Mouse (Mus musculus): ENCODE data around the gene Slc25a39. TPM values are rescaled to one million over a fixed set of nuclear protein-coding genes. Genes with fewer than 3 reads are reported as not detected.
A peak's percentile ranks its signal among the peaks of the same experiment; 100 is the strongest.

Slc25a39 gene
- polyA plus RNA-seq, 1 experiment from 2014 or later = 313 TPM

- no peak for DNase-seq (ENCODE audit: low spot score)
- Histone ChIP-seq H3K36me3 (peaks cover 56% of the 10 kb centered on the region), H3K27me3 (ENCODE audit: insufficient read depth, poor library complexity, severe bottlenecking) (peaks cover 3% of the 10 kb centered on the region), H3K4me3 (no peak overlapping the region), H3K4me1 (peaks cover 57% of the 10 kb centered on the region), H3K9me3 (no peaks in the 10 kb centered on the region), H3K27ac (peak overlapping the region; percentile 36; the same call in 1 of the 2 replicates)
- WGBS = 89% methylated on average over 7 of the region's 7 CpGs
Observed at GRCm38 (mm10) chr11:102433866-102434265, 26.1 kb upstream of the Slc25a39 start.

GRCm38 (mm10) chr11:102432896-102433295 lies 25.1 kb upstream of the Slc25a39 start:
- DNase-seq (ENCODE audit: low spot score) = no peak
- Histone ChIP-seq H3K4me3 (no peak overlapping the region), H3K9me3 (no peaks in the 10 kb centered on the region), H3K27ac (no peak overlapping the region; the same call in 1 of the 2 replicates), H3K4me1 (peaks cover 48% of the 10 kb centered on the region), H3K36me3 (peaks cover 47% of the 10 kb centered on the region), H3K27me3 (ENCODE audit: insufficient read depth, poor library complexity, severe bottlenecking) (no peaks in the 10 kb centered on the region)
- 84% methylated on average over 6 of the region's 6 CpGs for WGBS

GRCm38 (mm10) chr11:102432115-102432843 lies 24.5 kb upstream of the Slc25a39 start:
- Histone ChIP-seq H3K27ac (no peak overlapping the region), H3K9me3 (no peaks in the 10 kb centered on the region), H3K4me3 (no peak overlapping the region; the same call in 1 of the 2 replicates), H3K36me3 (peaks cover 41% of the 10 kb centered on the region), H3K27me3 (ENCODE audit: insufficient read depth, poor library complexity, severe bottlenecking) (no peaks in the 10 kb centered on the region), H3K4me1 (peaks cover 42% of the 10 kb centered on the region)
- no peak for DNase-seq (ENCODE audit: low spot score)
- WGBS = 63% methylated on average over 16 of the region's 16 CpGs

DNA sequence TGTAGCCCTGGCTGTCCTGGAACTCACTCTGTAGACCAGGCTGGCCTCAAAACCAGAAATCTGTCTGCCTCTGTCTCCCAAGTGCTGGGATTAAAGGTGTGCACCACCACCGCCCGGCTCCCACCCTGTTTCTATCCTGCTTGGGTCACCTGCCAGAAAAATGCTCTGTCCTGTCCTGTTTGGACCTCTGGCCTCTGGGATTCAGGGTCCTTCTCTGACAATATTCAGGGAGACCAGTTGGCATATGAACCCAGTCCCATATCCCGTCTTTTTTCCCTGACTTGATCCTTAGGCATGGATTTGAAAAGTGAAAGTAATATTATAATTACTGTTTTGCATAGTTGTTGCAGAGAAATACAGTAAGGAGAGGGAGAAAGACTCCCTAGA lies 24.0 kb upstream of the Slc25a39 start:
- Histone ChIP-seq H3K9me3 (no peaks in the 10 kb centered on the region), H3K27me3 (ENCODE audit: insufficient read depth, poor library complexity, severe bottlenecking) (no peaks in the 10 kb centered on the region), H3K36me3 (peaks cover 38% of the 10 kb centered on the region), H3K27ac (no peak overlapping the region), H3K4me3 (no peak overlapping the region), H3K4me1 (peaks cover 38% of the 10 kb centered on the region)
- WGBS = 72% methylated on average over 3 of the region's 3 CpGs
- DNase-seq (ENCODE audit: low spot score) = no peak

DNA sequence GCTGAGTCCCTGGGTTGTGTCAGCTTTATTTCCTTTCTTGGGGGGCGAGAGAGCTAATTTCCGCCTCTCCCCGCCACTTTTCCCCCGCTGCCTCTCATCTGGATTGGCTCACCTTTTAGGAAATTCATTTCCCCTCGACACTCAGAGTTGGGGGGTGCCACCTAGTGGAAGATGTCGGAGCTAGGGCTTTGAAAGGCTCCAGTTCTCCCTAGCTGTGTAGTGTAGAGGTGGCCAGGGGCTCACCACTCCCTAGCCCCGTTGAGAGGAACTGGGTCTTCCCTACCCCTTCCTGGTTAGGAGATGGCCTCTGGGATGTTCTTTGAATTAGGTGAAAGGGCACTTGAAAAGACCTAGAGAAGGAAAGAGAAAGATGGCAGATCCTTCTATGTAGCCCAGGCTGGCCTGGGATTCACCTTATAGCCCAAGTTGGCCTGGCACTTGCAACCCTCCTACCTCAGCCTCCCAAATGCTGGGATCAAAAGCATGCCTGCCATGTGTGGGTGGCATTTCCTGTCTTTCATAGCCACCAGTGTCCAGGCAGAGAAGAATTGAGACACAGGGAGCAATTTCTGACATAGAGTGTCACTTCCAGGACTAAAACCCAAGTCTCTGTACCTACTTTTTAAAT lies 23.4 kb upstream of the Slc25a39 start:
- Histone ChIP-seq H3K9me3 (no peaks in the 10 kb centered on the region), H3K4me1 (peaks cover 38% of the 10 kb centered on the region), H3K27ac (peak overlapping the region; percentile 88), H3K4me3 (peak overlapping the region; percentile 78), H3K27me3 (ENCODE audit: insufficient read depth, poor library complexity, severe bottlenecking) (no peaks in the 10 kb centered on the region), H3K36me3 (peaks cover 34% of the 10 kb centered on the region)
- DNase-seq (ENCODE audit: low spot score) = peak; percentile 87
- 0% methylated on average over 7 of the region's 7 CpGs for WGBS

DNA sequence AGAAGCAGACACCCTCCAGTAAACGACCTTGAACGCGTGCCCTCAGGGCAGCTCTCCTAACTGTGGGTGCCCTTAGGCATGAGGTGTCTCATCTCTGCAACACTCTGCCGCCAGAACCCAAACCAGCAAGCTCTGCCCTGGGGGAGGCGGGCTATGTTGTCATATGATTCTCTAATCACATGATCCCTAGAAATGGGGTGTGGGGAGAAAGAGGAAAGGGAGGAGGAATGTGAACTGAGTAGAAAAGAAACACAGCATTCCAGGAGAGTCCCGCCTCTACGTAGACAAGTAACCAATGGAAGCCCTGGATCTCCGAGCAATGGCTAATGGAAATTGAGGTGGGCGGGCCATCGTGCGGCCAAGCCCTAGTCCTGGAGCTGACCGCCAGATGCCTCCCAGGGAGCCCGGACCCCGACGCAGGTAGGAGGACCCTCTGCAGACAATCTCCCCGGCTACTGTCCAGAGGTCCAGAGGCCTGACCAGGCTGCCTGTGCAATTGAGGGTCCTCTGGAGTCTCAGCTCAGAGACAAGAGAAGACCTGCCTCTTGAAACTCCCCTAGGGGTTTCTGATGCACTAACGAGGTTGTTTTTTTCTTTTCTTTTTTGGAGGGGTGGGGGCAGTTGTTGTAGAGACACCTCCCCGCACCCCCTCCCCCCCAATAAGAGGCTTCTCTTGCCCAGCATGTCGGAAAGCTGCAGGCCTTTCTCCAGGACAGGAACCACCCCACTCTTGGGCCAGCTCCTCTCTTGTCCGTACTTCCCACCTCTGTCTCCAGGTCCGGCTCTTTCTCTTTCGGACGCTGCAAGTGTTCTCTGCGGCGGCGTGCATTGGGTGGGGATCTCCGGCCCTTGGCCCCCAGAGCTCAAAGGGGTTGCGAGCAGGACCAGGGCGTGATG lies 22.6 kb upstream of the Slc25a39 start, which contains the start of gene Grn:
Gene Grn, plus strand, starts transcription at position 195 of the 897 bp plus-strand sequence.
- peak; percentile 97 for DNase-seq (ENCODE audit: low spot score)
- H3K36me3 ChIP-seq = peaks cover 27% of the 10 kb centered on the region
- H3K27me3 ChIP-seq (ENCODE audit: insufficient read depth, poor library complexity, severe bottlenecking) = no peaks in the 10 kb centered on the region
- H3K27ac ChIP-seq = peak within 1 kb of the TSS; percentile 88
- WGBS = under 1% methylated on average over 29 of the region's 29 CpGs
- H3K9me3 ChIP-seq = no peaks in the 10 kb centered on the region
- H3K4me1 ChIP-seq = peaks cover 38% of the 10 kb centered on the region
- peak within 1 kb of the TSS; percentile 78 for H3K4me3 ChIP-seq

DNA sequence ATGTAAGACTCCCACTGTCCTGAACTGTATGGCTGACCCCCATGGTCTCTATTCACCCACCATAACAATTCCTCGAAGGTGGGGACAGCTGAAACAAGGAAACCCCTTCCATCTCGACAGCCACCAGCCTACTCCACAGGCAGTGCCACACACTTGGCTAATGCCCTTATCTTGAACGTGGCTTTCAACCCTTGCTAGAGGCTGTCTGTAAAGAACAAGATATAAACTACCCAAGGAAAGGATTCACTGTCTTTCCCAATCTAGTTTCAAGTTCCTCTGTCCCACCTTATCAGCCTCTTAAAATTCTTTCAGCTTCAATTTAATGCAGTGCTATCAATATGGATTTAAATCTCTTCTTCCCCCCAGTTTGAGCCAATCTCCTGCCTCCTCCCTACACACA lies 21.8 kb upstream of the Slc25a39 start:
- Histone ChIP-seq H3K27ac (peak overlapping the region; percentile 88), H3K9me3 (no peaks in the 10 kb centered on the region), H3K4me3 (peak overlapping the region; percentile 78), H3K36me3 (peaks cover 18% of the 10 kb centered on the region; the same call in 1 of the 2 replicates), H3K27me3 (ENCODE audit: insufficient read depth, poor library complexity, severe bottlenecking) (no peaks in the 10 kb centered on the region), H3K4me1 (peaks cover 38% of the 10 kb centered on the region)
- WGBS = 23% methylated on average over 3 of the region's 3 CpGs
- DNase-seq (ENCODE audit: low spot score) = no peak

DNA sequence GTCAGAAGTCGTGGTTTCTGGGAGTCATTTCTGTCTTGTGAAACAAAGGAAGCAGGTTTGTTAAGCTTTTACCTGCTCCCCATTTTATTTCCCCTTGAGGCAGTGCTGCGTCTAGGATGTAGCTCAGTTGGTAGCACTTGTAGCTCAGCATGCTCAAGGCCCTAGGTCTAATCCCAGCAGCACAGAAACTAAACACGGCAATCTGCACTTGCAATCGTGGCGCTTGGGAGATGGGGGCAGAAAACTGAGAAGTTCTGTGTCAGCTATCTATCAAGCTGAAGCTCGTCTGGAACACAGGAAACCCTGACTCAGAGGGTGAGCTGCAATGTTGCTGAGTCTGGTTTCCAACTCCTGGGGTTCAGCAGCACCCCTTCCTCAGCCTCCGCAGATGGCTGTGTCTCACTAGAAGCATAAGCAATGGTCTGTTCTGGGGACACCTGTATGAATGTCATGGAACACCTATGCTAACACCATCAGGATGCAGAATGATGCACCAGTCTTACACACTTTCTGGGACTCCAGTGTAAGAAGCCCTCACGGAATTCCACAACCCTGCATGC lies 21.3 kb upstream of the Slc25a39 start:
- Histone ChIP-seq H3K4me3 (peak overlapping the region; percentile 78), H3K4me1 (peaks cover 35% of the 10 kb centered on the region), H3K9me3 (no peaks in the 10 kb centered on the region), H3K27ac (peak overlapping the region; percentile 88; the same call in 1 of the 2 replicates), H3K27me3 (ENCODE audit: insufficient read depth, poor library complexity, severe bottlenecking) (no peaks in the 10 kb centered on the region), H3K36me3 (peaks cover 17% of the 10 kb centered on the region; the same call in 1 of the 2 replicates)
- DNase-seq (ENCODE audit: low spot score) = peak; percentile 55
- WGBS = 68% methylated on average over 8 of the region's 8 CpGs

GRCm38 (mm10) chr11:102425555-102426316 lies 18.0 kb upstream of the Slc25a39 start:
- Histone ChIP-seq H3K4me1 (peaks cover 10% of the 10 kb centered on the region), H3K9me3 (no peaks in the 10 kb centered on the region), H3K4me3 (no peak overlapping the region), H3K27me3 (ENCODE audit: insufficient read depth, poor library complexity, severe bottlenecking) (no peaks in the 10 kb centered on the region), H3K27ac (no peak overlapping the region), H3K36me3 (no peaks in the 10 kb centered on the region)
- peak; percentile 67 for DNase-seq (ENCODE audit: low spot score)
- 83% methylated on average over 8 of the region's 8 CpGs for WGBS

DNA sequence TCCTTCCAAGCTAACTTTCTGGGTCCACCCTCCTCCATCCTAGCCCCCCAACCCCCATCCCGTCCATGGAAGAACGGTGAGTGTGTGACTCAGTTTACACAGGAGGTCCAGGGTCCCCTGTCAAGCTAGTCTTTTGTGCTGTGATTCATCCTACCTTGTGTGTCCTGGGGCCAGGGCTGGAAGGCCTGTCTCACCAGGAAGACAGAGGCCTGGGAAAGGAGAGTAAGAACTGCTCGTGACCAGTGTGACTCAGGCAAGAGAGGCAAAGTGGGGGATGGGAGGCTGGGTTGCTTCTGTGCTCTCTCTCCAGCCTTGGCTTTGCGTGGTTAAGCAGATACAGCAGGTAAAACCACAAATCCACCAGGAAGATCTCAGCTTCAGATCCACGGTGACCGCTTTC lies 16.9 kb upstream of the Slc25a39 start:
- no peaks in the 10 kb centered on the region for H3K36me3 ChIP-seq
- DNase-seq (ENCODE audit: low spot score) = peak; percentile 73
- H3K27ac ChIP-seq = no peak overlapping the region
- WGBS = 72% methylated on average over 6 of the region's 6 CpGs
- H3K27me3 ChIP-seq (ENCODE audit: insufficient read depth, poor library complexity, severe bottlenecking) = no peaks in the 10 kb centered on the region
- peaks cover 7% of the 10 kb centered on the region for H3K4me1 ChIP-seq
- H3K4me3 ChIP-seq = no peak overlapping the region
- no peaks in the 10 kb centered on the region for H3K9me3 ChIP-seq

DNA sequence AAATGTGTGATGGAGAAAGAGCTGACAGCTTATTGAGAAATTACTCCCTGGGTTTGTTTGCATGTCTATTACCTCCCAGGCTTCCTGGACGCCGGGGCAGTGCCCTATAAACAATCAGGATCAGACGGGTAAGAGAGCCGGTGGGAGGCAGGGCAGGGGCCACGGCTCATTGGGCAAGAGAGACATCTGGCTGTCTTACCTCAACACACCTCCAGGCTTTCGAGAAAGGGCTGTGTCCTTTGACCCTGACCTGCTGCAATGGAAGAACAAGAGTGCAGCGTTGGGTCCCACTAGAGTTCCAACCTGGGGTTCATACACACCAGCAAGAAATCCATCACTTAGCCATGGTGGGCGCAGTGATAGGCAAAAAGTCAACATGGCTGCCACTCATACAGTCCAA lies 13.8 kb upstream of the Slc25a39 start:
- no peak overlapping the region for H3K4me3 ChIP-seq
- DNase-seq (ENCODE audit: low spot score) = peak; percentile 74
- H3K9me3 ChIP-seq = no peaks in the 10 kb centered on the region
- no peaks in the 10 kb centered on the region; the same call in 1 of the 2 replicates for H3K4me1 ChIP-seq
- WGBS = 63% methylated on average over 8 of the region's 8 CpGs
- H3K27me3 ChIP-seq (ENCODE audit: insufficient read depth, poor library complexity, severe bottlenecking) = no peaks in the 10 kb centered on the region
- H3K27ac ChIP-seq = no peak overlapping the region
- H3K36me3 ChIP-seq = no peaks in the 10 kb centered on the region

DNA sequence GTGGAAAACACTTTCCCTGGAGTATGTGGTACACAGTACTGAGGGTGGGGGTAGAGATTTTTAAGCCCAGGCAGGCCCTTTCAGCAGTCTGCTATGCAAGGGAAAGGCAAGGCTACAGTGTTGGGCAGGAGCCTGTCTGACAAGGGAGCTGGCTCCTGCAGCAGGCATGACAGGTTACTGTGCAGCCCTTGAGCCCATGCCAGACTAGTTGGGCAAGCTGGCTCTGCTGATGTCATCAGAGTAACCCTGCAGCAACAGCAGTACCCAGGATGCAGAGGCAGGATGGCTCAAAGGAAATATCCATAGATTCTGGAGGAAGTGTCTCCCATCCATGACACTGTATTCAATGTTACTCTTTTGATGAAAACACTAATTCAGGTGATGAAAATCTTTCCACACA lies 11.1 kb upstream of the Slc25a39 start:
- Histone ChIP-seq H3K9me3 (no peaks in the 10 kb centered on the region), H3K4me1 (no peaks in the 10 kb centered on the region), H3K36me3 (no peaks in the 10 kb centered on the region), H3K27ac (no peak overlapping the region), H3K27me3 (ENCODE audit: insufficient read depth, poor library complexity, severe bottlenecking) (no peaks in the 10 kb centered on the region), H3K4me3 (no peak overlapping the region)
- DNase-seq (ENCODE audit: low spot score) = no peak
